7 mouse cellular contexts compared by ENCODE assay signal in the genomic region with DNA sequence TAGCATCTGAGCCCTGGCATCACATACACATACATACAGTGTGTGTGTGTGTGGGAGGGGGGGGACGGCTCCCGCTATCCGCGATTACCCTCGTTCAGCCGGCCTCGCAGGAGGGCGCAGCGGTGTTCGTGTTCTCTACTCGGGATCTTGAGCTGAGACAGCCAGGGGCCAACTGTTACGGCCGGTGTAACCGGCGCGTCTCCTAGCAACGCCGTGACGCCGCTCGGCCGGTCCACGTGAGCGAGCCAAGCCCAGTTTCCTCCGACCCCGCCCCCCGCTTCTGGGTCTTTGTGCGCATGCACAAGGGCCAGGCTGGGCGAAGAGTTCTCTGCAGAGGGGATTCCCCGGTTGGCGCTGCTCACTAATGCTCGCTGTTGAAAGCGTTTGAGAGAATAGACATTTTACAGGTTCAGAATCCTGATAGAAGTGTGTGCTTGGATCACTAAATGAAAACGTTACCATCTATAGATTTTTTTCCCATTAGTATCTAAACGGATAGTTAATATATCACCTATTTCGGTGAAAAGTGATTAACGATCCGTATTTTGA. TPM values are rescaled to one million over a fixed set of nuclear protein-coding genes. Genes with fewer than 3 reads are reported as not detected.
DNase-seq lines count a peak whose midpoint lies in the region; ATAC-seq and TF ChIP-seq lines count a peak whose summit lies in the region.

No protein-coding gene starts in this region.

- TF ChIP-seq POLR2A in small intestine, adult 2 months (IDR thresholded peaks at IDR 0.05; ENCODE audit: low read depth, low read length), result no peak

- DNase-seq in adrenal gland, adult 2 months, result peak; percentile 99
- DNase-seq in embryo, embryonic 11.5 days (ENCODE audit: low read depth, low spot score), result peak; percentile 94
- DNase-seq in gastrocnemius, postnatal 4 days (ENCODE audit: low spot score in 2 of 2), result peak; percentile 83 to 93
- DNase-seq in left cerebral cortex, postnatal 4 days, result peak; percentile 95

- TF ChIP-seq CTCF in intestine, postnatal 0 days (IDR thresholded peaks at IDR 0.05; ENCODE audit: low read depth), result peak; percentile 29; the same call in 1 of the 2 replicates
- TF ChIP-seq CTCF in small intestine, adult 2 months (IDR thresholded peaks at IDR 0.05; ENCODE audit: extremely low read depth, insufficient read length, insufficient replicate concordance, low read depth, low read length), result no peak

- H3K4me2 ChIP-seq in intestine, postnatal 0 days (replicated peaks; ENCODE audit: low read depth), result peak overlapping the region; percentile 76
- peak overlapping the region; percentile 63 for H3K4me2 ChIP-seq in midbrain, embryonic 12.5 days (replicated peaks)

- peak; percentile 94 for ATAC-seq in intestine, postnatal 0 days
- peak; percentile 94 for ATAC-seq in midbrain, embryonic 12.5 days (ENCODE audit: low FRiP score, low read depth)

- intact Hi-C loops in left cerebral cortex, postnatal 4 days (cut with DNase I), result loop anchor here (10.0 kb wide), 1 partner anchor 304 kb away; a partner anchor contains a TSS

- H3K4me1 ChIP-seq in intestine, postnatal 0 days (replicated peaks; ENCODE audit: control insufficient read depth, insufficient read depth, low read length), result no peaks in the 10 kb centered on the region
- peaks cover 12% of the 10 kb centered on the region for H3K4me1 ChIP-seq in midbrain, embryonic 12.5 days
- H3K4me1 ChIP-seq in small intestine, adult 2 months (ENCODE audit: control insufficient read depth, insufficient read depth, insufficient read length, low read length), result peaks cover 5% of the 10 kb centered on the region

- no peak overlapping the region for H3K27ac ChIP-seq in intestine, postnatal 0 days (ENCODE audit: low read depth, low read length)
- no peak overlapping the region for H3K27ac ChIP-seq in midbrain, embryonic 12.5 days (replicated peaks)
- H3K27ac ChIP-seq in small intestine, adult 2 months (ENCODE audit: insufficient read depth, low read depth, low read length), result no peak overlapping the region

- H3K36me3 ChIP-seq in intestine, postnatal 0 days (ENCODE audit: control insufficient read depth, insufficient read depth), result no peaks in the 10 kb centered on the region
- no peaks in the 10 kb centered on the region for H3K36me3 ChIP-seq in midbrain, embryonic 12.5 days
- no peaks in the 10 kb centered on the region for H3K36me3 ChIP-seq in small intestine, adult 2 months (ENCODE audit: control insufficient read depth, insufficient read depth, low read length)

- peak overlapping the region; percentile 45 for H3K4me3 ChIP-seq in intestine, postnatal 0 days (ENCODE audit: low read depth, low read length)
- H3K4me3 ChIP-seq in midbrain, embryonic 12.5 days, result peak overlapping the region; percentile 46
- peak overlapping the region; percentile 76 for H3K4me3 ChIP-seq in small intestine, adult 2 months (ENCODE audit: low read depth, low read length)

- H3K9me3 ChIP-seq in intestine, postnatal 0 days (ENCODE audit: control insufficient read depth), result no peaks in the 10 kb centered on the region
- H3K9me3 ChIP-seq in midbrain, embryonic 12.5 days, result no peaks in the 10 kb centered on the region

- 0 out of 2 replicates have a peak, but pooled peaks cover 4% of the 10 kb centered on the region for H3K27me3 ChIP-seq in intestine, postnatal 0 days (replicated peaks; ENCODE audit: control insufficient read depth, insufficient read depth, low read length)
- H3K27me3 ChIP-seq in midbrain, embryonic 12.5 days, result peaks cover 24% of the 10 kb centered on the region
- H3K27me3 ChIP-seq in small intestine, adult 2 months (ENCODE audit: control insufficient read depth, insufficient read depth, low read length), result 0 out of 2 replicates have a peak, but pooled peaks cover 3% of the 10 kb centered on the region

- H3K9ac ChIP-seq in intestine, postnatal 0 days (ENCODE audit: low read depth, low read length), result no peak overlapping the region
- no peak overlapping the region; the same call in 1 of the 2 replicates for H3K9ac ChIP-seq in midbrain, embryonic 12.5 days (replicated peaks)

- WGBS in intestine, postnatal 0 days, result under 1% methylated on average over 38 of the region's 38 CpGs
- WGBS in midbrain, embryonic 12.5 days, result 2% methylated on average over 38 of the region's 38 CpGs
- WGBS in small intestine, adult 2 months, result under 1% methylated on average over 38 of the region's 38 CpGs

RNA-seq across cellular contexts. Expression of a gene that starts 3.5 kb away (rescaled TPM):
- total RNA-seq in adrenal gland, adult 2 months (2021), result not detected
- polyA plus RNA-seq in adrenal gland, adult 2 months (2012; rRNA removed), result not detected in 2 replicates
- not detected for total RNA-seq in gastrocnemius, postnatal 4 days (2021)
- 0.43 TPM in 1 of 2 replicates, not detected in the other for polyA plus RNA-seq in intestine, postnatal 0 days (2015; fragmentation: Nextera tagmentation; extraction: Ambion mirVana)
- 1 to 10 TPM; 3.5 to 4.3 TPM for total RNA-seq in left cerebral cortex, postnatal 4 days (2021)
- 1.3 TPM in 1 of 2 replicates, not detected in the other for polyA plus RNA-seq in midbrain, embryonic 12.5 days (2016; fragmentation: Nextera tagmentation; extraction: Ambion mirVana)
- not detected in 2 replicates for polyA plus RNA-seq in small intestine, adult 2 months (2012; rRNA removed)

RNA-seq across cellular contexts. Expression of a gene that starts 5.0 kb away (rescaled TPM):
- 1 to 10 TPM; 7.1 to 7.3 TPM for total RNA-seq in adrenal gland, adult 2 months (2021)
- polyA plus RNA-seq in adrenal gland, adult 2 months (2012; rRNA removed), result 1.2 and 1.6 TPM in 2 replicates
- 1 to 10 TPM; 4.5 to 6.1 TPM for total RNA-seq in gastrocnemius, postnatal 4 days (2021)
- polyA plus RNA-seq in intestine, postnatal 0 days (2015; fragmentation: Nextera tagmentation; extraction: Ambion mirVana), result 3.5 and 3.9 TPM in 2 replicates
- total RNA-seq in left cerebral cortex, postnatal 4 days (2021), result 10 to 100 TPM; 11.5 to 11.9 TPM
- polyA plus RNA-seq in midbrain, embryonic 12.5 days (2016; fragmentation: Nextera tagmentation; extraction: Ambion mirVana), result 9.4 and 9.9 TPM in 2 replicates
- 1.5 and 1.6 TPM in 2 replicates for polyA plus RNA-seq in small intestine, adult 2 months (2012; rRNA removed)

RNA-seq across cellular contexts. Expression of a gene that starts 21.9 kb away (rescaled TPM):
- total RNA-seq in adrenal gland, adult 2 months (2021), result under 1 TPM; 0.26 to 0.45 TPM
- polyA plus RNA-seq in adrenal gland, adult 2 months (2012; rRNA removed), result not detected in 2 replicates
- total RNA-seq in gastrocnemius, postnatal 4 days (2021), result not detected
- 2.9 and 3.1 TPM in 2 replicates for polyA plus RNA-seq in intestine, postnatal 0 days (2015; fragmentation: Nextera tagmentation; extraction: Ambion mirVana)
- total RNA-seq in left cerebral cortex, postnatal 4 days (2021), result under 1 TPM in 1 of 2 experiments, not detected in 1; 0.30 TPM
- not detected in 2 replicates for polyA plus RNA-seq in midbrain, embryonic 12.5 days (2016; fragmentation: Nextera tagmentation; extraction: Ambion mirVana)
- polyA plus RNA-seq in small intestine, adult 2 months (2012; rRNA removed), result not detected in 2 replicates

RNA-seq across cellular contexts. Expression of a gene that starts 55.9 kb away (rescaled TPM):
- total RNA-seq in adrenal gland, adult 2 months (2021), result 1 to 10 TPM; 1.1 to 1.9 TPM
- polyA plus RNA-seq in adrenal gland, adult 2 months (2012; rRNA removed), result 0.85 and 1.3 TPM in 2 replicates
- 1 to 10 TPM; 2.1 to 2.3 TPM for total RNA-seq in gastrocnemius, postnatal 4 days (2021)
- polyA plus RNA-seq in intestine, postnatal 0 days (2015; fragmentation: Nextera tagmentation; extraction: Ambion mirVana), result 2.8 and 3.1 TPM in 2 replicates
- 1 to 10 TPM; 4.9 to 5.5 TPM for total RNA-seq in left cerebral cortex, postnatal 4 days (2021)
- polyA plus RNA-seq in midbrain, embryonic 12.5 days (2016; fragmentation: Nextera tagmentation; extraction: Ambion mirVana), result 31.7 and 35.3 TPM in 2 replicates
- polyA plus RNA-seq in small intestine, adult 2 months (2012; rRNA removed), result 0.66 and 1.5 TPM in 2 replicates
